Mouse (Mus musculus): Measurements from ENCODE around the gene Sgta. TPM values are rescaled to one million over a fixed set of nuclear protein-coding genes. Genes with fewer than 3 reads are reported as not detected.

Gene Sgta
- total RNA-seq, 2 experiments from 2014 or later, result 86.7 to 93.2 TPM

DNA sequence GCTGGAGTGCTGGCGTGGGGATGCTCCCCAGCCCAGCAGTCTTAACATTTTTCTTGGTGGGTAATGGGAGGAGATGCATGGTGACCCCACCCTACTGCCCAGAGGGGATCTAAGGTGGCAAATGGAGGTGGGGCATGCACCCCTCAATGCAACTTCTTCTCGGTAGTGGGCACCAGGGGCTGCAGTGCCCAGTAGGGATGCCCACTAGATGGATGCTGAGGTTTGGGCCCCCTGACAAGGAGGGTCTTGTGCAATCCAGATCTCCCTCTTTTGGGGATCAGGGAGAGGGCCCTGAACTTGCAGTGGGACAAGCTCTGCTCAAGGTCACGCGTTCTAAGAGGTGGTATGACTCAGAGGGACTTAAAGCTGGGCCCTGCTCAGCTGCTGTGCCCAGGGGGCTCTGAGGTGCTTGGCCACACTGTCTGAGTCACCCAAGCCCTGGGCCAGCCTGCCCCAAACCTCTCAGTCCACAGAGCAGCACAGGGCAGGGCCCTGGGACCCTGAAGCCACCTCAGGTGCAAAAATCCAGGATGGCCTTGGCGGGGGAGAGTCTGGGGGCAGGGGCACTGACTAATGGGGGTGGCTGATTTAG is 35.5 kb downstream of the Sgta start:
- intact Hi-C loops (cut with DNase I), result no loop called here
- no peak for DNase-seq (ENCODE audit: low spot score)

DNA sequence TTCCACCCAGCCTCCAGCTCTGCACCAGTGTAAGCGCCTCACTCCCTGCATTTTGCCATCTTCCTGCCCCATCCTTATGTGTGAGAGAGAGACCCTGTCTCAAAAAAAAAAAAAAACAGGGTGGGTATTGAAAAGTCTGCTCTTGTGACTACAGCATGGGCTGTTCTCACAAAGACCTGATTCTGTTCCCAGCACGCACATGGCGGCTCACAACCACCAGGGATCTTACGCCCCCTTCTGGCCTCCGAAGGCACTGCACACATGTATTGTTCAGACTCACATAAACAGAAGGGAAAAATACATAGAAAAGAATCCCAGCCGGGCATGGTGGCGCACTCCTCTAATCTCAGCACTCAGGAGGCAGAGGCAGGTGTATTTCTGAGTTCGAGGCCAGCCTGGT is 37.2 kb downstream of the Sgta start:
- intact Hi-C loops (cut with DNase I), result no loop called here
- DNase-seq (ENCODE audit: low spot score), result no peak

DNA sequence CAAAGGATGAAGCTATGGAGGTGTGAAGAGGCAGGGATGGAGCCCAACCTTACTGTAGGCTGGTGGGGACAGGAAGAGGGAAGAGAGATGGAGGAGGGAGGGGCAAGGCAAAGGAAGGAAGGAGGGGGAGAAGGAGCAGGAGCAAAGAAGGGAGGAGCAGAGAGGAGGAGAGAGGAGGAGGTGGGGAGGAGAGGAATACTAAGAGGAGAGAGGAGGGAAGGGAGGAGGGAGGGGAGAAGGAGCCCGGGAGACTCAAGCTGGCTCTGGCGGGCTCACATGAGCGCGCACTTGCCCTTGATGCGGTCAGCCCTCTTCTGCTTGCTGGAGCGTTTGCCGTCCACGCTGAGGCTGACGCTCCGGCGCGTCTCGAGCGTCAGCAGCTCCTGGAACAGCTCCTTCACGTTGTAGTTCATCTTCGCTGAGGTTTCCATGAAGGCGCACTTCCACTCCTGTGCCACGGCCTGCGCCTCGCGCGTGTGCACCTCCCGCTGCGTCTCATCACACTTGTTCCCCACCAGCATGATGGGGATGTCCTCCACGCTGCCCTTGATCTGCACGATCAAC is 38.4 kb downstream of the Sgta start:
- no peak for DNase-seq (ENCODE audit: low spot score)
- intact Hi-C loops (cut with DNase I), result no loop called here

DNA sequence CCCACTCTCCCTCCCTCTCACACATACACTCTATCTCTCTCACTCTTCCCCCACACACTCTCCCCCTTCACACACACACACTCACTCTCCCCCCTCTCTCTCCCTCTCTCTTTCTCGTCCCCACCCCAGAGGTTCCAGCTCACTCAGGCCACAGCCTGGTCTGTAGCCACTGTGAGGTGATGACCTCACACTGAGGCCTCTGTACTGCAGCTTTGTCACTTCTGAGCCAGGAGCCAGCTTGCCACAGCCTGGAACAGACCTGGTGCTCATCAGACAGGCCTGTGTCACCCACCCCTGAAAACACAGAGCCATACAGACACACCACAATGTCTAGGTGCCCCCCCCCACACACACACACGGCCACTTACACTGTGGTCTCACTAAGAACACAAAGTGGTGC is 39.8 kb downstream of the Sgta start:
- no peak for DNase-seq (ENCODE audit: low spot score)
- intact Hi-C loops (cut with DNase I), result no loop called here

DNA sequence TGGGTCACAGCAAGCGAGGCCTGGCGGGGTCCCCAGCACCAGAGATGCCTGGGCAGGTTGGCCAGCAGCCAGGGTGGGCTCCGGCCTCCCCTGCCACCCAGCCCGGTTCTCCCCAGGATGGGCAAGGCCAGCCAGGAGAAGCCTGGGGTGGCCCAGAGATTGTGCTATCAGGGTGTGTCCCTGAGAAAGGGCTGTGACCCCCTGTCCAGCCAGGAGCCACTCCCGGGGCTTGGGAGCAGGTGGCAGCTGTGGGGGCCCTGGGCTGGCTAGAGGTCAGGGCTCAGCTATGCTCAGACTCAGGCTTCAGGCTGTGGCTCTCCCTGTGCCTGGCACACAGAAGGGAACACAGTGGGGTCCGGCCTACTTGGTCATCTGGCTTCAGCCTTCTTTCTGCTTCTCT is 40.3 kb downstream of the Sgta start:
- intact Hi-C loops (cut with DNase I), result loop anchor here (5.0 kb wide), 1 partner anchor 158 kb away; the partner anchor contains the start of gene Eef2
- no peak for DNase-seq (ENCODE audit: low spot score)

DNA sequence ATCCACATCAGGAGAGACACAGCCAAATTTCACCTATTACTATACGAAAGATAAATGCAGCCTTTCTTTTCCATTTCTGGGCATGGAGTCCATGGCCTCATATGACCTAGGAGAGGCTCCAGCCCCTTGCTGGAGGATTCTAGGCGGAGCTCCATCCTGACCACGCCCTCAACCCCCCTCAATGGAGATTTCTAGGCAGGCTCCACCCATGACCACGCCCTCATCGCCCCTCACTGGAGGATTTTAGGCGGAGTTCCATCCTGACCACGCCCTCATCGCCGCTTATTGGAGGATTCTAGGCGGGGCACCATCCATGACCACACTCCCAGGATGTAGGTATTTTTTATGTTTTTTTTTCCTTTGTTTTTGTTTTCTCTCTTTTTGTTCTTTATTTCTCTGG is 41.7 kb downstream of the Sgta start:
- no peak for DNase-seq (ENCODE audit: low spot score)
- intact Hi-C loops (cut with DNase I), result loop anchor here (5.0 kb wide), 1 partner anchor 159 kb away; the partner anchor contains the start of gene Eef2

DNA sequence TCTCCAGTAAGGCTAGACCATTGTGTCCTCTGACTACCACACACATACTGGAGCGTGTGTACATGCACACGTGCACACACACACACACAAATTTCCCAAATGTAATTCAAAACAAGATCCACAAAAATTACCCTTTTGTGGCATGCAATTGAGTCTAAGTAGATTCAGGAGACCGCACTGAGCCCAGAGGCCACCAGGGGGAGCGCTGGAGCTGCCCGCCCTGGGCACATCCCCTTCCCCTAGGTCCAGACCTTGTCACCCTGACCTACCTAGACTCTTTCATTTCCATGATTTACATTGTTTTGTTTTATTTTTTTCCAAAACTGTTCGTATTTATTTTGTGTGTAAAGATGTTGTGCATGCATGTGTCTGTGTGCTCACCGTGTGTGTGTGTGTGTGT is 43.3 kb downstream of the Sgta start:
- intact Hi-C loops (cut with DNase I), result loop anchor here (1.0 to 5.0 kb wide), 3 partner anchors 24 to 161 kb away; partner anchors contain the start of gene Eef2

DNA sequence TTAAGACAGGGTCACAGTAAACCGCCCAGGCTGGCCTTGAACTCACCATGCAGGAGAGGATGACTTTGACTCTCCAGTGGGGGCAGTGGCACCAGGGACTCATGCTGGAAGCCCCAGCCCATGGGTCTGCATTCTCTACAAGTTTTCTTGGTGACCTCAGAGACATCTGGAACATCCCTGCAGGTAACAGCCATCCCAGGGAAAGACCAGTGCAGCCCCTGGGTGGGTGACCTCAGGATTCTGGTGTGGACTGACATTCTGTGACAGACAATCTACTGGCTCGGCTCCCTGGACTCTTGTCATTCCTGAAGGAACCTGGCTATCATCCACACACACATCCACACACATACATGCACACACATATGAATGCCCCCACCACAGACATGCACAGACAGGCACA is 44.3 kb downstream of the Sgta start:
- intact Hi-C loops (cut with DNase I), result loop anchor here (2.0 to 5.0 kb wide), 2 partner anchors 25 to 162 kb away; partner anchors contain the start of gene Eef2
- DNase-seq (ENCODE audit: low spot score), result no peak

More for the DNA sequence above, 43.3 kb downstream of the Sgta start:
- DNase-seq (ENCODE audit: low spot score), result no peak

DNA sequence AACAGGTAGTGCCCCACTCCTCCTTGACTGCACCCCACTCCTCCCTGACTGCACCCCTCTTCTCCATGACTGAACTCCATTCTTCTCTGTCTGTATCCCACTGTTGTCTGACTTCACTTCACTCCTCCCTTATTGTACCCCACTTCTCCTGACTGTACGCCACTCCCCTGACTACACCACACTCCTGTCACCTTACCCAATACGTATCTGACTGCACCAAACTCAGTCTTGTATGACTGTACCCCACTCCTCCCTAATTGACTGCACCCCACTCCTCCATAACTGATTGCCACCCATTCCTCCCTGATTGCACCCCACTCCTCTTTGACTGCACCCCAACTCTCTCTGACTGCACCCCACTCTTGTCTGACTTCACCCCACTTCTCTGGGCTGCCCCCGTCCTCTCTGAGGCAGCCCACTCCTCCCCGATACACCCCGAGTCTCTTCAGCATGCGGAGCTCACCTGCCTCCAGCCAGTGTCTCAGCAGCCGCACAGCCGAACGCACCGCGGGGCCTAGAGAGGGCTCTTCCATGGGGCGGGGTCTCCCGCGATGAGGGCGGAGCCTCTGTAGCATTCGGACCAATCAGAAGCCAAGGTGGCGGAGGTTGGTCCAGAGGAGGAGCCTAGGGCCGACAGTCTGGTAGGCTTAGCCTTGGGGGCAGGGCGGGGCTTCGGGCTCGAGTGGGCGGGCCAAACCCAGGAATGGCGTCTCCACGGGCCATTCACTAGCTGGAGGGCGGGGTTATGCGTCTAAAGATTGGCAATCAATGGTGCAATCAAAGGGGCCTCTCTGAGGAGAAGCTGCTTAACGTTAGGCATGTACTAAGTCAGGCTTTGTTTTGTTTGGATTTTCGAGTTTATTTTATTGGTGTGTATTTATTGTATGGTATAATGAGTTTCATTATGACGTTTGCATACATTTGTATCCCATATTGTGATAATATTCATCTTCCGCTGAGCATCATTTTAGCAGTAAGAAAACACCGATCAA is 45.3 kb downstream of the Sgta start, which contains the start of gene Gng7:
Gene Gng7 (minus strand): TSS at position 553 of the 992 bp plus-strand sequence.
- peak; percentile 75 for DNase-seq (ENCODE audit: low spot score)
- intact Hi-C loops (cut with DNase I), result loop anchor here (5.0 kb wide), 1 partner anchor 163 kb away; the partner anchor contains the start of gene Eef2

DNA sequence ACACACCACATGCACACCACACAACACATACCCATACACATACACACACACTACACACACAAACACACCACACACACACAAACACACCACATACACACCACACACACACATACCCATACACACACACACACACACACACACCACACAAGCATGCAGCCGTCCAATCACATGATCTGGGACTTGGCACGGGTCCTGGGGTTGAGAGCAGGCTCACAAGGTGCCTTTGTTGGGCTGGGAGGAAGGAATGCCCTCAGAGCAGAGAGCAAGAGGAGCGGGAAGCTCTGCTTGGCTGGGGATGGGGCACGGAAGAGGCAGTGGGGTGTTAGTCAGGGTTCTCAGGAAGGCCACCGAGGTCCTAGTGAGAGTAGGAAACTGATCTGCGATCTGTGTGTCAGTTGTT is 49.1 kb downstream of the Sgta start:
- no peak for DNase-seq (ENCODE audit: low spot score)
- intact Hi-C loops (cut with DNase I), result no loop called here

DNA sequence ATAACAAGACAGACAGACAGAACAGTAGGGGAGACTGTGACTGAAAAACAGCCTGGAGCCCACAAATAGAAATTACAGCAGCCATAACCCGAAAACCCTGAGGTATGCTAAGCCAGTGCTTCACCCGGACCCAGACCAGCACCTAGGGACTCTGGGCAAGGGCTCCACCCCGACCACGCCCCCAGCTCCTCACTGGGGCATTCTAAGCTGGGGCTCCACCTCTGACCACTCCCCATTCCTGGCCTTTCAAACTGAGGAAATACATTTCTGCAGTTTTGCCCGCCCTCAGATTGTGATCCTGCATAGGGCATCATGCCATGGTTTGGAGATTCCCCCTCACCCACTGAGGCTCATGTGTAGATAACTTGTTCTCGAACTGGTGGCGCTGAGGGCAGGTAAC is 52.7 kb downstream of the Sgta start:
- intact Hi-C loops (cut with DNase I), result no loop called here
- no peak for DNase-seq (ENCODE audit: low spot score)

DNA sequence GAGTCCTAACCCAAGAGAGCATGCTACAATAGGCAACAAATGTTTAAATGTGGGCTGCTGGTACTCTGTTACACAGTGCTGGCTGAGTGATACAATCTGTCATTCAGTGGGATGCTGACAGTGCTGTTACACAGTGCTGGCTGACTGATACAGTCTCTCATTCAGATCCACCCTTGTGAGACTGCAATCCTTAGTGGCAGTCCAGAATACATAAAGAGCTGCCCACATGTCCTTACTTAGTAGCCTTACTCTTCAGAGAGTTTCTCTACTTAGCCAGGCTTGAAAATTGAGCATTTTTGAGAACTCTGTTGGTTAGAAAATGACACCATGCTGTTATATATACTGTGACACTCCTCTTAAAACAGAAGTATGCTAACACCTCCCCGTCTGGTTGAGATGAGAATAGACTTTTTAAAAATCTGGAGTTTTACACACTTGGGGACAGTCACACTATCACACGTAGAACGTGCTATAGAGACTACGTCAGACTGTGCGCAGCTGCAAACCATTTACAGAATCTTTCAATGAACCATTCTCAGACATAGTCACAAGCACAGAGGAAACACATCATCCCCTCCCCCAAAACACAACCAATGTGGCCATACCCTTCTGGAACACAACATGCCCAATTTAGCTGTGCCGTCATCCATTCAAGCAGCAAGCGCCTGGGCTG is 53.8 kb downstream of the Sgta start:
- intact Hi-C loops (cut with DNase I), result no loop called here
- no peak for DNase-seq (ENCODE audit: low spot score)

DNA sequence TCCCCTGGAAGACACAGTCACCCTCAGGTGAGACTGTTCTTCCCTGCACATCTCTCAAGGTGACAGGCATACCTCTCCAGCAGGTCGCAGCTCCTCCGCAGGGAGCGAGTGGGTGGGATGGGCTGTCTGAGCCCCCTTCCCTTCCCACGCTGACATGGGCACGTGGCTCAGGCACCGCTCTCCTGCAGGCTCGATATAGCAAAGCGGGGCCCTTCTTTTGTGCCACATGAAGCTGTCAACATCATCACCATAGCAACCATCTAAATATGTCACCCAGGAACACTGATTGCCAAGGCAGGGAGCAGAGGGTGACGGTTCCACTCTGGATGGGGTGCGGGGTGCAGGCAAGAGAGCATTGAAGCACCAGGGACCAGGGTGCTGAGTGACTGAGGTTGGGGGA is 58.8 kb downstream of the Sgta start:
- no peak for DNase-seq (ENCODE audit: low spot score)
- intact Hi-C loops (cut with DNase I), result no loop called here

DNA sequence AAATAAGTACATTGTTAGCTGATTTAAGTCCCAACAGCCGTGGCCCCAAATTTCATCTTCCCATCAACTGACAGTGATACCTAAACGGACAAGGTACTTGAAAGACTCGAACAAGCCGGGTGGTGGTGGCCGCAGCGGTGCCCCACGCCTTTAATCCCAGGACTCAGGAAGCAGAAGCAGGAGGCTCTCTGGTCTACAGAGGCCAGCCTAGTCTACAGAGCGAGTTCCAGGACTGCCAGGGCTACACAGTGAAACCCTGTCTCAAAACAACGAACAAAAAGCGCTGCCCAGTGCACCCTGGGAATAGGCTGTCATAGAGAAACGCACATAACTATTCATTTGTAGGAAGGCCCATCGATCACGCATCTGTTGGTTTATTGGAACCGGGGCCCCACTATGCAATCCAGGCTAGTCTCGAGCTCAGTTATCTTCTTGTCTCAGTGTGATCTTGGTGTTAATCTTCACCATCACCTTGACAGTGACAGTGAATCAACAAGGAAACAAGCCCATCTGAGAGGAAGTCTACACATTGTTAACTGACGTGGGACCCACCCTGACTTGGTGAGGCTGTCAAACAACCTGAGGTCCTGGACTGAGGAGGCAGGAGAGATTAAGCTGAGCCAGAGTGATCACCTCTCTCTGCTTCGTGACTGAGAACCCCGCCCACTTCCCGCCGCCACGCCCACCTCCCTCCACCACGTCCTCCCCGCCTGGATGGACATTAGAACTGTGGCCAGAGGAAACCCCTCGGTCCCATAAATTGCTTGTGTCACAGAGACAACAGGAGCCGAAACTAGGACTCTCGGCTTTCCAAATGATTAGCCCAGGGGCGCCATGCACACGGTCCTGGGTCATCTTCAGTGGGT is 59.6 kb downstream of the Sgta start:
- intact Hi-C loops (cut with DNase I), result no loop called here
- DNase-seq (ENCODE audit: low spot score), result no peak

DNA sequence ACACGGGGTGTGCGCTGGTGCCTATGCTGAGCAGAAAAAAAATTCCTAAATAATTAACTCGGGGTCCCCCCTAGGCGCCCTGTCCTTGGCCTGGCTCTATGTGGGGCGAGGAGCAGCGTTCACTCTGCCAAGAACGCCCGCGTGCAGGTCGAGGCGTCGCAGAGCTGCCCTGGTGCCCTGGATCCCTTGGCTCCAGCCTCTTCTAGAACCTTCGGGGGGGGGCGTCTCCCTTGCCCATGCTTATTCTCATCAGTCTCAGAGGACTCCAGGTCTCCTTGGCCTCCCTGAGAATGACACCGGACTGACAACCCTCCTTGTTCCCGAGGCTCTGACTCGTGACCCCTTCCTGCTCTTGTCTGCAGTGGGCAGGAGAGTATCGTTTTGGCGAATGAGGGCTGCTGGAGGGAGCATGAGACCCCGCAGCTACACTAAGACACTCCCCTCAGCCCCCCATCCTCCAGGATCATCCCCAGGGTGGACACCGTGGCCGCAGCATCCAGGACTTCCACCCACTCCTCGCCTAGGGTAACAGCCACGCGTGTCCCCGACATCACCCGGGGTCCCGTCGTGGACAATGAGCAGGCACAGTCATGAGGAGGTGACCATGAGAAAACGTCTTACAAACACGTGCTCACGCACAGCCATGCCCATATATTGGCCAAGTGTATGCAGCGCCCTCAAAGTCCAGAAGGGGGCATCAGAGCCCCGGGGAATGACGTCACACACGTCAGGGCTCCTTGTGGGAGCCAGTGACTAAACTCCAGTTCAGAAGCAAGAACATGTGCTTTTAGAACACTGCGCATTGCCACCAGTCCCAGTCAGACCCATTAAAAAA is 60.4 kb downstream of the Sgta start:
- DNase-seq (ENCODE audit: low spot score), result peak; percentile 59
- intact Hi-C loops (cut with DNase I), result loop anchor here (1.0 to 5.0 kb wide), 5 partner anchors 42 to 252 kb away; no protein-coding TSS in a partner anchor

DNA sequence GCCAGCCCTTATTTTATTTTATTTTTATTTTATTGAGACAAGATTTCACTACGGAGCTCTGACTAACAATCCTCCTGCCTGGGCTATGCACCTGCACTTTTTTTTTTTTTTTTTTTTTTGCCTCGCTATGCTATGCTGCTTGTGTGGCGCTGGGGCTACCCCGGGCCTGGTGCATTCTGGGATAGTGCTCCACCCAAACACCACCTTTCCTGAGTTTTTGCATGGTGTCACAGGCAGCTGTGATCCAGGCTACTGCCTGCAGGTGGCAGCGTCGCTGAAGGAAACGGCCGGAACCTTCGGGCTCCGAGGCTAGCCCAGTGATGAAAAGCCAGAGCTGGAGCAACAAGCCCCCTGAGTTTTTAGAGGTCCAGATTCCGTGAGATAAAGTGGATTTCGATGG is 61.2 kb downstream of the Sgta start:
- intact Hi-C loops (cut with DNase I), result loop anchor here (1.0 to 5.0 kb wide), 5 partner anchors 43 to 251 kb away; no protein-coding TSS in a partner anchor
- no peak for DNase-seq (ENCODE audit: low spot score)

DNA sequence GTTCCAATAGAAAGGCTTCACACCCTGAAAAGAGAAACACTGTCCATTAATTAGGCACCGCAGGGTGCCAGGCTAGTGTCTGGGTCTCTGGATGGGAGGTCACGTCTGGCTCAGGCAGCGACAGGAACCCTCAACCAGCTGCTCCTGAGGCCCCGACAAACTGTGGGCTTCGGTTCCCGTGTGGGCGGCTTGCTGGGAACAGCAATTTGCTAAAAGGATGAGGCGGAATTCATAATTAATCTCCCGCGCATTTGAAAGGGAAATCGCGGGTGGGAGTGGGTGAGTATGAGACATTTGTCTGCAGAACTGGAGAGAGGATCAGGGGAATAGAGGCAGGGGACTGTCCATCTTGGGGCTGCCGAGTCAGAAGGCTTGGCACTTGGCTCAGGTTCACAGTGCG is 62.0 kb downstream of the Sgta start:
- intact Hi-C loops (cut with DNase I), result loop anchor here (2.0 to 5.0 kb wide), 3 partner anchors 173 to 251 kb away; no protein-coding TSS in a partner anchor
- DNase-seq (ENCODE audit: low spot score), result no peak

DNA sequence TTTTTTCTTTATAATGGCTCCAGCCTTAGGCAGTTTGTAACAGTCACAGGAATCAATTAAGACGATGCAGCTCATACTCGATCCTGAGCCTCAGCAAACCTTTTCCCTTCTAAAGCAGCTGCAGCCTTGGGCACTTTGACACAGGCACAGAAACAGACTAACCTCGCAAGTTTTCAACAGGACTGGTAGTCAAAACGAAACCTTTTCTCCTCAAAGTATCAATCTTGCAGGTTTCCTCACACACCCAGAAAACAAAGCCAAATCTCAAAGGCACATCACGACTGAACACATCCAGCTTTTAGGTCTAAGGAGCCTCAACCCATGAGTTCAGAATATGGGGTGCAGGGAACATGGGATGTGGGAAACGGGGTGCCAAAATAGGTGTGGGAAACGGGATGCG is 62.6 kb downstream of the Sgta start:
- intact Hi-C loops (cut with DNase I), result loop anchor here (5.0 kb wide), 2 partner anchors 180 to 250 kb away; no protein-coding TSS in a partner anchor

More for the DNA sequence above, 62.6 kb downstream of the Sgta start:
- no peak for DNase-seq (ENCODE audit: low spot score)

Measured in heart, postnatal 25 days (tissue).